In genomic region chr13:55368401-55368800, GRCm38 (mm10) we compare ENCODE assay signal across 27 mouse cellular contexts. TPM values are rescaled to one million over a fixed set of nuclear protein-coding genes. Genes with fewer than 3 reads are reported as not detected.
DNase-seq lines count a peak whose midpoint lies in the region; ATAC-seq and TF ChIP-seq lines count a peak whose summit lies in the region.
"Had no signal": no experiment of that assay in that cellular context is flagged by ENCODE, and none has a peak within 500 bp of the region (broad histone marks: within the 10 kb centered on the region; RNA-seq: fewer than 3 reads in every experiment).

No protein-coding gene starts in this region.

- H3K9me3 ChIP-seq in kidney, embryonic 15.5 days (replicated peaks), result no peaks in the 10 kb centered on the region
- H3K9me3 ChIP-seq: embryonic facial prominence, embryonic 13.5 days; forebrain, embryonic 15.5 days; G1E; heart, embryonic 13.5 days; hindbrain, embryonic 15.5 days; neural tube, embryonic 12.5 days; stomach, embryonic 15.5 days had no signal

- no peak overlapping the region for H3K4me2 ChIP-seq in kidney, embryonic 15.5 days
- H3K4me2 ChIP-seq: embryonic facial prominence, embryonic 13.5 days; forebrain, embryonic 15.5 days; heart, embryonic 13.5 days; hindbrain, embryonic 15.5 days; midbrain, embryonic 11.5 days; neural tube, embryonic 12.5 days; stomach, embryonic 15.5 days had no signal

- no peak overlapping the region for H3K27ac ChIP-seq in kidney, embryonic 15.5 days
- peak overlapping the region; percentile 43; the same call in 1 of the 2 replicates for H3K27ac ChIP-seq in thymus, adult 2 months (ENCODE audit: control insufficient read depth, insufficient read depth, low read length)
- no peak overlapping the region for H3K27ac ChIP-seq in cerebellum, adult 2 months (ENCODE audit: insufficient read depth, low read length)
- H3K27ac ChIP-seq: embryonic facial prominence, embryonic 13.5 days; forebrain, embryonic 15.5 days; heart, embryonic 13.5 days; hindbrain, embryonic 15.5 days; liver, embryonic 14.5 days; neural tube, embryonic 12.5 days; stomach, embryonic 15.5 days had no signal

- no peak for TF ChIP-seq CTCF in thymus, adult 2 months (IDR thresholded peaks at IDR 0.05; ENCODE audit: borderline replicate concordance, control insufficient read depth, extremely low read depth, insufficient read depth, low read length, poor library complexity)
- TF ChIP-seq CTCF in cerebellum, adult 2 months (IDR thresholded peaks at IDR 0.05; ENCODE audit: borderline replicate concordance, insufficient read depth, low read depth, low read length), result no peak

- ATAC-seq in kidney, embryonic 15.5 days (replicated peaks; ENCODE audit: low FRiP score), result no peak
- 0 out of 2 replicates have a peak, but pooled peaks have one; percentile 36 for ATAC-seq in megakaryocyte-erythroid progenitor cell, adult 5-6 weeks (replicated peaks; ENCODE audit: low FRiP score, low TSS enrichment, poor library complexity, severe bottlenecking)
- ATAC-seq: forebrain, embryonic 15.5 days had no signal

- no peaks in the 10 kb centered on the region for H3K36me3 ChIP-seq in kidney, embryonic 15.5 days
- H3K36me3 ChIP-seq in thymus, adult 2 months (ENCODE audit: control insufficient read depth, insufficient read depth, low read length), result no peaks in the 10 kb centered on the region
- H3K36me3 ChIP-seq: embryonic facial prominence, embryonic 13.5 days; forebrain, embryonic 15.5 days; heart, embryonic 13.5 days; hindbrain, embryonic 15.5 days; neural tube, embryonic 12.5 days; stomach, embryonic 15.5 days had no signal

- H3K27me3 ChIP-seq in kidney, embryonic 15.5 days, result peaks cover 18% of the 10 kb centered on the region
- no peaks in the 10 kb centered on the region for H3K27me3 ChIP-seq in thymus, adult 2 months (ENCODE audit: control insufficient read depth, insufficient read depth, low read length)
- H3K27me3 ChIP-seq in cerebellum, adult 2 months (ENCODE audit: control insufficient read depth, insufficient read depth, low read length), result no peaks in the 10 kb centered on the region
- H3K27me3 ChIP-seq: stomach, embryonic 15.5 days had no signal

- H3K4me3 ChIP-seq in kidney, embryonic 15.5 days (replicated peaks), result no peak overlapping the region
- H3K4me3 ChIP-seq in thymus, adult 2 months (ENCODE audit: control insufficient read depth, insufficient read depth, low read length), result no peak overlapping the region
- H3K4me3 ChIP-seq in cerebellum, adult 2 months (replicated peaks; ENCODE audit: insufficient read depth, low read depth, low read length), result no peak overlapping the region
- H3K4me3 ChIP-seq: embryonic facial prominence, embryonic 13.5 days; forebrain, embryonic 15.5 days; heart, embryonic 13.5 days; hindbrain, embryonic 15.5 days; neural tube, embryonic 12.5 days; stomach, embryonic 15.5 days had no signal

- peak; percentile 22 for DNase-seq in kidney, postnatal 14 days
- peak; percentile 39 for DNase-seq in thymus, adult 2 months
- DNase-seq in thymus, postnatal 0 days (ENCODE audit: low spot score), result no peak
- no peak for DNase-seq in gastrocnemius, postnatal 36 days
- DNase-seq in cerebellum, adult 2 months, result no peak
- DNase-seq: adrenal gland, postnatal 14 days; cerebellum, adult 11 months; cerebellum, postnatal 14 days had no signal

- WGBS in kidney, embryonic 15.5 days, result 86% methylated on average over 7 of the region's 7 CpGs
- WGBS in thymus, adult 2 months, result 75% methylated on average over 7 of the region's 7 CpGs
- WGBS in cerebellum, adult 2 months, result 78% methylated on average over 7 of the region's 7 CpGs

- no peak overlapping the region for H3K9ac ChIP-seq in kidney, embryonic 15.5 days
- H3K9ac ChIP-seq: embryonic facial prominence, embryonic 13.5 days; forebrain, embryonic 15.5 days; heart, embryonic 13.5 days; hindbrain, embryonic 15.5 days; liver, embryonic 14.5 days; neural tube, embryonic 12.5 days; stomach, embryonic 15.5 days had no signal

- peaks cover 8% of the 10 kb centered on the region; the same call in 1 of the 2 replicates for H3K4me1 ChIP-seq in kidney, embryonic 15.5 days
- peaks cover 31% of the 10 kb centered on the region for H3K4me1 ChIP-seq in thymus, adult 2 months (replicated peaks; ENCODE audit: control insufficient read depth, insufficient read depth, low read length)
- no peaks in the 10 kb centered on the region for H3K4me1 ChIP-seq in cerebellum, adult 2 months (ENCODE audit: control insufficient read depth, insufficient read depth, low read length)
- H3K4me1 ChIP-seq: forebrain, embryonic 15.5 days; hindbrain, embryonic 15.5 days; neural tube, embryonic 12.5 days had no signal

- intact Hi-C loops in gastrocnemius, postnatal 36 days (cut with DNase I), result no loop called here

- no peak for TF ChIP-seq POLR2A in thymus, adult 2 months (IDR thresholded peaks at IDR 0.05; ENCODE audit: control insufficient read depth, extremely low read depth, insufficient read depth, low read length, poor library complexity)
- no peak for TF ChIP-seq POLR2A in cerebellum, adult 2 months (IDR thresholded peaks at IDR 0.05; ENCODE audit: borderline replicate concordance, insufficient read depth, low read length)

RNA-seq across cellular contexts. Expression of gene Rgs14, which starts 1.1 kb away (rescaled TPM):
- polyA plus RNA-seq in kidney, embryonic 15.5 days (2015; fragmentation: Nextera tagmentation; extraction: Ambion mirVana), result 1.1 and 1.3 TPM in 2 replicates
- polyA plus RNA-seq in thymus, adult 2 months (2012; rRNA removed), result 179 and 220 TPM in 2 replicates
- polyA plus RNA-seq in thymus, postnatal 0 days (2015; fragmentation: Nextera tagmentation; extraction: Ambion mirVana), result 53.6 and 62.3 TPM in 2 replicates
- 6.9 and 11.9 TPM in 2 replicates for total RNA-seq in megakaryocyte-erythroid progenitor cell, adult 5-6 weeks (2014; fragmentation: Nextera tagmentation)
- total RNA-seq in megakaryocyte-erythroid progenitor cell, adult 5-6 weeks (2017), result 1.8 and 3.2 TPM in 2 replicates
- under 1 TPM; 0.27 to 0.48 TPM for total RNA-seq in gastrocnemius, postnatal 36 days (2021)
- polyA plus RNA-seq in cerebellum, adult 2 months (2012; rRNA removed), result 0.30 and 0.46 TPM in 2 replicates

RNA-seq across cellular contexts. Expression of gene Lman2, which starts 5.8 kb away (rescaled TPM):
- 115 and 118 TPM in 2 replicates for polyA plus RNA-seq in kidney, embryonic 15.5 days (2015; fragmentation: Nextera tagmentation; extraction: Ambion mirVana)
- 134 and 139 TPM in 2 replicates for polyA plus RNA-seq in thymus, adult 2 months (2012; rRNA removed)
- 94.2 and 97.1 TPM in 2 replicates for polyA plus RNA-seq in thymus, postnatal 0 days (2015; fragmentation: Nextera tagmentation; extraction: Ambion mirVana)
- 110 and 122 TPM in 2 replicates for total RNA-seq in megakaryocyte-erythroid progenitor cell, adult 5-6 weeks (2014; fragmentation: Nextera tagmentation)
- total RNA-seq in megakaryocyte-erythroid progenitor cell, adult 5-6 weeks (2017), result 75.6 and 91.9 TPM in 2 replicates
- total RNA-seq in gastrocnemius, postnatal 36 days (2021), result 10 to 100 TPM; 34.5 to 36.2 TPM
- polyA plus RNA-seq in cerebellum, adult 2 months (2012; rRNA removed), result 65.1 and 66.7 TPM in 2 replicates

RNA-seq across cellular contexts. Expression of gene Slc34a1, which starts 29.6 kb away (rescaled TPM):
- 163 and 180 TPM in 2 replicates for polyA plus RNA-seq in kidney, embryonic 15.5 days (2015; fragmentation: Nextera tagmentation; extraction: Ambion mirVana)
- polyA plus RNA-seq in thymus, adult 2 months (2012; rRNA removed), result 0.83 and 6.0 TPM in 2 replicates
- polyA plus RNA-seq in thymus, postnatal 0 days (2015; fragmentation: Nextera tagmentation; extraction: Ambion mirVana), result 0.06 and 0.07 TPM in 2 replicates
- total RNA-seq in megakaryocyte-erythroid progenitor cell, adult 5-6 weeks (2014; fragmentation: Nextera tagmentation), result not detected in 2 replicates
- not detected in 2 replicates for total RNA-seq in megakaryocyte-erythroid progenitor cell, adult 5-6 weeks (2017)
- not detected for total RNA-seq in gastrocnemius, postnatal 36 days (2021)
- polyA plus RNA-seq in cerebellum, adult 2 months (2012; rRNA removed), result not detected in 2 replicates
- total RNA-seq: granulocyte monocyte progenitor cell, adult 5-6 weeks; heart, postnatal 25 days; layer of hippocampus, postnatal 10 days had no signal
- polyA plus RNA-seq: CD4-positive, CD25-positive, alpha-beta regulatory T cell, adult 4 months; embryonic facial prominence, embryonic 13.5 days; forebrain, embryonic 15.5 days; G1E; heart, embryonic 13.5 days; limb, embryonic 11.5 days; lung, embryonic 16.5 days; macrophage; midbrain, embryonic 11.5 days had no signal

RNA-seq across cellular contexts. Expression of gene Mxd3, which starts 38.8 kb away (rescaled TPM):
- polyA plus RNA-seq in kidney, embryonic 15.5 days (2015; fragmentation: Nextera tagmentation; extraction: Ambion mirVana), result 26.8 and 31.0 TPM in 2 replicates
- polyA plus RNA-seq in thymus, adult 2 months (2012; rRNA removed), result 122 and 153 TPM in 2 replicates
- 57.9 and 66.6 TPM in 2 replicates for polyA plus RNA-seq in thymus, postnatal 0 days (2015; fragmentation: Nextera tagmentation; extraction: Ambion mirVana)
- 9.9 TPM in 1 of 2 replicates, not detected in the other for total RNA-seq in megakaryocyte-erythroid progenitor cell, adult 5-6 weeks (2014; fragmentation: Nextera tagmentation)
- 3.6 and 5.0 TPM in 2 replicates for total RNA-seq in megakaryocyte-erythroid progenitor cell, adult 5-6 weeks (2017)
- total RNA-seq in gastrocnemius, postnatal 36 days (2021), result under 1 TPM; 0.38 to 0.54 TPM
- 0.17 and 0.38 TPM in 2 replicates for polyA plus RNA-seq in cerebellum, adult 2 months (2012; rRNA removed)

RNA-seq across cellular contexts. Expression of gene Pfn3, which starts 46.6 kb away (rescaled TPM):
- polyA plus RNA-seq in kidney, embryonic 15.5 days (2015; fragmentation: Nextera tagmentation; extraction: Ambion mirVana), result not detected in 2 replicates
- not detected in 2 replicates for polyA plus RNA-seq in thymus, adult 2 months (2012; rRNA removed)
- polyA plus RNA-seq in thymus, postnatal 0 days (2015; fragmentation: Nextera tagmentation; extraction: Ambion mirVana), result not detected in 2 replicates
- total RNA-seq in megakaryocyte-erythroid progenitor cell, adult 5-6 weeks (2014; fragmentation: Nextera tagmentation), result not detected in 2 replicates
- not detected in 2 replicates for total RNA-seq in megakaryocyte-erythroid progenitor cell, adult 5-6 weeks (2017)
- not detected for total RNA-seq in gastrocnemius, postnatal 36 days (2021)
- polyA plus RNA-seq in cerebellum, adult 2 months (2012; rRNA removed), result not detected in 2 replicates
- total RNA-seq: adrenal gland, postnatal 14 days; G1E; granulocyte monocyte progenitor cell, adult 5-6 weeks; heart, postnatal 25 days; left cerebral cortex, adult 8-10 months had no signal
- polyA plus RNA-seq: CD4-positive, CD25-positive, alpha-beta regulatory T cell, adult 4 months; embryonic facial prominence, embryonic 13.5 days; forebrain, embryonic 15.5 days; G1E; heart, embryonic 13.5 days; limb, embryonic 11.5 days; liver, embryonic 14.5 days; lung, embryonic 16.5 days; macrophage; midbrain, embryonic 11.5 days; neural tube, embryonic 12.5 days; stomach, embryonic 15.5 days had no signal

Comparison
In these comparisons a context has a peak if more than half of its experiments do, and no peak if none do; other contexts are left out.
1. DNase-seq: peak in kidney, postnatal 14 days (single experiment) and thymus, adult 2 months (single experiment); none in thymus, postnatal 0 days (single experiment), gastrocnemius, postnatal 36 days (0 of 2) and cerebellum, adult 2 months (0 of 2).
2. RNA of gene Rgs14, which starts 1.1 kb away (polyA plus RNA-seq): 179 to 220 TPM in thymus, adult 2 months and 53.6 to 62.3 TPM in thymus, postnatal 0 days; 1.1 to 1.3 TPM in kidney, embryonic 15.5 days and 0.30 to 0.46 TPM in cerebellum, adult 2 months; every median in the first group is over 10 times any median in the second.
3. RNA of gene Slc34a1, which starts 29.6 kb away (polyA plus RNA-seq): 163 to 180 TPM in kidney, embryonic 15.5 days; 0.83 to 6.0 TPM in thymus, adult 2 months, 0.06 to 0.07 TPM in thymus, postnatal 0 days and not detected in cerebellum, adult 2 months; every median in the first group is over 10 times any median in the second.